Mouse (Mus musculus) c-Kit-positive CD71-positive TER-119-positive erythroid progenitor cells, embryonic 14.5 days (primary cell): ENCODE measurements around the gene Nop2.

Source experiments
- DNase-seq: peaks from one replicate; pipeline ENCODE4 v3.0.0-alpha.2; 2013; ENCODE audit warnings: low spot score

The Nop2 gene

GRCm38 (mm10) chr6:125173256-125173655, 41.5 kb downstream of the Nop2 start:
- DNase-seq, result no peak

- DNase-seq, result no peak
Measured at GRCm38 (mm10) chr6:125175469-125175868, 43.8 kb downstream of the Nop2 start.

GRCm38 (mm10) chr6:125179601-125180000, 47.9 kb downstream of the Nop2 start:
- no peak for DNase-seq

GRCm38 (mm10) chr6:125182133-125182532, 50.4 kb downstream of the Nop2 start:
- DNase-seq, result no peak

GRCm38 (mm10) chr6:125186203-125186602, 54.5 kb downstream of the Nop2 start:
- DNase-seq, result no peak

- peak; percentile 16 for DNase-seq
Measured at GRCm38 (mm10) chr6:125190816-125191215, 59.1 kb downstream of the Nop2 start.

GRCm38 (mm10) chr6:125191332-125192015, 59.8 kb downstream of the Nop2 start, which contains the start of the genes Ncapd2 and Mrpl51:
Gene Ncapd2, minus strand, starts transcription at chr6:125191701.
Gene Mrpl51, plus strand, starts transcription at chr6:125191801.
- peak; percentile 97 for DNase-seq

GRCm38 (mm10) chr6:125192016-125192714, 60.5 kb downstream of the Nop2 start:
- peak; percentile 94 for DNase-seq

GRCm38 (mm10) chr6:125192841-125193240, 61.1 kb downstream of the Nop2 start:
- peak; percentile 27 for DNase-seq

GRCm38 (mm10) chr6:125193390-125193789, 61.7 kb downstream of the Nop2 start:
- DNase-seq, result peak; percentile 42
